In the genomic region with DNA sequence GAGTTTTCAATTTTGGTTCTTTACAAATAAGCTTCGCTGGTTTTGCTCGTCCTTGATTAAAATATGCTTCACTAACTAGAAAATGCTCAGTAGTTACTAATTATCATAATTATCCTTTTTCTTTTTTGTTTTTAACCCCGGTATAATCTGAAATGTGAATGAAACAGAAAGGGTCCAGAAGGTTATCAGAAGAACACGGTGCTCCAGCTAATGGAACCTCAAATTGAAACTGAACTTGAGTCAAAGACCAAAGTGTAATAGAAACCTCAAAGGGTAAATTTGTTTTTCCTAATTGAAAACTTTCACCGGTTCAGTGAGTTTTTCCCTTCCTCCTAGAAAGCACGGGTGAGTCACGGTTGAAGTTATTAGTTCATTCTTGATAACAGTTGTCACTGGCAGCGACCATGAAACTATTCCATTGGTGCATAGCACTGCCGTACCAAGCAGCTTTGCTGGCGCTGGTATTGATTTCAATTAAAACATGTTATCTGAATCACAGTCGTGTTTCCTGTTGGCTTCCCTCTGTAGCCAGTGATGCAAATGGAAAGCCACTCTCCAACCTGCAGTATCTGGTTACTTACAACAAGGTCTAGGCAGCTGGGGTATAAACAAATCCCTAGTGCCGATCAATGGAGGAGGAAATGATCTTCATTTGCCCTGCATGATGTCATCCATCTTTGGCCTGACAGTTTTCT, we compare ENCODE assay signal across 14 mouse cellular contexts.
DNase-seq lines count a peak whose midpoint lies in the region; ATAC-seq and TF ChIP-seq lines count a peak whose summit lies in the region.
"Had no signal": no experiment of that assay in that cellular context is flagged by ENCODE, and none has a peak within 500 bp of the region (broad histone marks: within the 10 kb centered on the region; RNA-seq: fewer than 3 reads in every experiment).

No protein-coding gene starts in this region.

- H3K27ac ChIP-seq in forebrain, embryonic 13.5 days = no peak overlapping the region
- H3K27ac ChIP-seq in forebrain, embryonic 10.5 days = no peak overlapping the region; the same call in 1 of the 2 replicates
- H3K27ac ChIP-seq in hindbrain, postnatal 0 days = no peak overlapping the region
- H3K27ac ChIP-seq in stomach, postnatal 0 days (replicated peaks) = no peak overlapping the region; the same call in 1 of the 2 replicates
- H3K27ac ChIP-seq: limb, embryonic 12.5 days had no signal

- no peaks in the 10 kb centered on the region for H3K9me3 ChIP-seq in forebrain, embryonic 13.5 days (replicated peaks)
- H3K9me3 ChIP-seq in forebrain, embryonic 10.5 days = peaks cover 4% of the 10 kb centered on the region; the same call in 1 of the 2 replicates
- H3K9me3 ChIP-seq in hindbrain, postnatal 0 days (ENCODE audit: low read length) = no peaks in the 10 kb centered on the region
- no peaks in the 10 kb centered on the region for H3K9me3 ChIP-seq in stomach, postnatal 0 days (ENCODE audit: control insufficient read depth, low read length)
- H3K9me3 ChIP-seq: megakaryocyte, embryonic 14.5 days had no signal

- H3K4me2 ChIP-seq in forebrain, embryonic 13.5 days = no peak overlapping the region
- no peak overlapping the region for H3K4me2 ChIP-seq in hindbrain, postnatal 0 days (ENCODE audit: low read depth, low read length)
- no peak overlapping the region for H3K4me2 ChIP-seq in stomach, postnatal 0 days (replicated peaks; ENCODE audit: low read depth)

- no peak overlapping the region for H3K9ac ChIP-seq in forebrain, embryonic 13.5 days
- no peak overlapping the region for H3K9ac ChIP-seq in hindbrain, postnatal 0 days (replicated peaks; ENCODE audit: low read length)
- H3K9ac ChIP-seq in stomach, postnatal 0 days (ENCODE audit: low read length) = no peak overlapping the region
- H3K9ac ChIP-seq: limb, embryonic 12.5 days had no signal

- no peak for TF ChIP-seq EP300 in stomach, postnatal 0 days (optimal IDR thresholded peaks at IDR 0.05)

- no peaks in the 10 kb centered on the region for H3K27me3 ChIP-seq in forebrain, embryonic 13.5 days
- no peaks in the 10 kb centered on the region for H3K27me3 ChIP-seq in forebrain, embryonic 10.5 days (ENCODE audit: poor library complexity, severe bottlenecking)
- H3K27me3 ChIP-seq in hindbrain, postnatal 0 days (ENCODE audit: insufficient read depth, low read length) = no peaks in the 10 kb centered on the region
- no peaks in the 10 kb centered on the region for H3K27me3 ChIP-seq in stomach, postnatal 0 days (ENCODE audit: control insufficient read depth, insufficient read depth, low read length)
- H3K27me3 ChIP-seq: limb, embryonic 12.5 days; megakaryocyte, embryonic 14.5 days had no signal

- no peak for TF ChIP-seq CTCF in hindbrain, postnatal 0 days (IDR thresholded peaks at IDR 0.05; ENCODE audit: low read depth)
- no peak for TF ChIP-seq CTCF in stomach, postnatal 0 days (IDR thresholded peaks at IDR 0.05; ENCODE audit: low read depth)

- no peaks in the 10 kb centered on the region for H3K36me3 ChIP-seq in forebrain, embryonic 13.5 days (ENCODE audit: poor library complexity, severe bottlenecking)
- no peaks in the 10 kb centered on the region for H3K36me3 ChIP-seq in forebrain, embryonic 10.5 days (replicated peaks)
- no peaks in the 10 kb centered on the region for H3K36me3 ChIP-seq in hindbrain, postnatal 0 days (ENCODE audit: insufficient read depth, low read length)
- no peaks in the 10 kb centered on the region for H3K36me3 ChIP-seq in stomach, postnatal 0 days (ENCODE audit: control insufficient read depth, insufficient read depth, low read length)
- H3K36me3 ChIP-seq: limb, embryonic 12.5 days had no signal

- no peaks in the 10 kb centered on the region for H3K4me1 ChIP-seq in forebrain, embryonic 13.5 days
- H3K4me1 ChIP-seq in forebrain, embryonic 10.5 days = peaks cover 16% of the 10 kb centered on the region; the same call in 1 of the 2 replicates
- H3K4me1 ChIP-seq in hindbrain, postnatal 0 days (ENCODE audit: insufficient read depth, low read length) = no peaks in the 10 kb centered on the region
- no peaks in the 10 kb centered on the region for H3K4me1 ChIP-seq in stomach, postnatal 0 days (replicated peaks; ENCODE audit: control insufficient read depth, insufficient read depth)
- H3K4me1 ChIP-seq: megakaryocyte, embryonic 14.5 days had no signal

- no peak overlapping the region for H3K4me3 ChIP-seq in forebrain, embryonic 13.5 days
- no peak overlapping the region for H3K4me3 ChIP-seq in forebrain, embryonic 10.5 days
- no peak overlapping the region for H3K4me3 ChIP-seq in hindbrain, postnatal 0 days (ENCODE audit: low read length)
- no peak overlapping the region for H3K4me3 ChIP-seq in stomach, postnatal 0 days (ENCODE audit: low read depth, low read length)
- H3K4me3 ChIP-seq: limb, embryonic 12.5 days; megakaryocyte, embryonic 14.5 days had no signal

- intact Hi-C loops in heart, postnatal 36 days (cut with DNase I) = no loop called here

- WGBS in forebrain, embryonic 13.5 days = 71% methylated on average over 12 of the region's 12 CpGs
- 72% methylated on average over 12 of the region's 12 CpGs for WGBS in forebrain, embryonic 10.5 days
- 63% methylated on average over 12 of the region's 12 CpGs for WGBS in hindbrain, postnatal 0 days
- WGBS in stomach, postnatal 0 days = 50% methylated on average over 12 of the region's 12 CpGs

- no peak for DNase-seq in forebrain, embryonic 10.5 days (ENCODE audit: extremely low spot score, low spot score)
- peak; percentile 19 for DNase-seq in urinary bladder, postnatal 14 days (ENCODE audit: low spot score)
- DNase-seq in urinary bladder, postnatal 10 days (ENCODE audit: low spot score) = no peak
- peak; percentile 34 for DNase-seq in hindbrain, postnatal 0 days (ENCODE audit: low spot score)
- DNase-seq in stomach, postnatal 0 days (ENCODE audit: low spot score) = peak; percentile 60
- no peak for DNase-seq in right cerebral cortex, postnatal 25 days
- no peak for DNase-seq in heart, postnatal 36 days
- DNase-seq: cerebellum, postnatal 14 days; gastrocnemius, postnatal 25 days; retina, postnatal 1 day; thymus, adult 18-20 months had no signal

- ATAC-seq in forebrain, embryonic 13.5 days = peak; percentile 29; the same call in 1 of the 2 replicates
- ATAC-seq in hindbrain, postnatal 0 days = no peak; the same call in 1 of the 2 replicates
- peak; percentile 94 for ATAC-seq in stomach, postnatal 0 days (ENCODE audit: low FRiP score, low TSS enrichment)

Comparison
In these comparisons a context has a peak if more than half of its experiments do, and no peak if none do; other contexts are left out.
1. DNase-seq: peak in urinary bladder, postnatal 14 days (single experiment), hindbrain, postnatal 0 days (single experiment) and stomach, postnatal 0 days (single experiment); none in forebrain, embryonic 10.5 days (single experiment), urinary bladder, postnatal 10 days (single experiment), right cerebral cortex, postnatal 25 days (single experiment) and heart, postnatal 36 days (0 of 2).